Mouse (Mus musculus): ENCODE data around the gene Efna1. TPM values are rescaled to one million over a fixed set of nuclear protein-coding genes. Genes with fewer than 3 reads are reported as not detected.

The Efna1 gene
- polyA plus RNA-seq, 1 experiment: 36.7 TPM

DNA sequence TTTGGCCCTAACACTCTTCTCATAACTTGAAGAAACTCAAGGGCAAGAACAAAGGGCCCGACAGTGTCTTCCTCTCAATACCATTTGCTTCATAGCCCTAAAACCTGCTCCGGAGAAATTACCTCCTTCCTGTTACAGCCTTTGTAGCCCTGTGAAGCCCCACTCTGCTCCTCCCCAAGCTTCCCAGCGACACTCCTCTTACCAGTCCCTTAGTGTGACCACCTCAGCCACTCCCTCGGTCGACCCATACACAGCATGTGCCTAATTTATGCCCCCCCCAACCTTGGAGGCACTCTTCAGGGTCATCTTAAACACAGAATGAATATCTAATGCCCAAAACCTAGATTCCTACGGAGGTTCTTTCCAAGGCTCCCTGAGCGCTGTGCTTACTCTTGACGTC lies 2.3 kb downstream of the Efna1 start:
- no peak for DNase-seq (ENCODE audit: low read depth)

GRCm38 (mm10) chr3:89278107-89278506 lies 2.8 kb downstream of the Efna1 start:
- DNase-seq (ENCODE audit: low read depth): no peak

GRCm38 (mm10) chr3:89277281-89278021 lies 3.5 kb downstream of the Efna1 start:
- DNase-seq (ENCODE audit: low read depth): peak; percentile 63

- DNase-seq (ENCODE audit: low read depth): no peak
These were observed 4.9 kb downstream of the Efna1 start for GRCm38 (mm10) chr3:89276061-89276460.

GRCm38 (mm10) chr3:89271760-89272159 lies 9.2 kb downstream of the Efna1 start:
- DNase-seq (ENCODE audit: low read depth): no peak

DNA sequence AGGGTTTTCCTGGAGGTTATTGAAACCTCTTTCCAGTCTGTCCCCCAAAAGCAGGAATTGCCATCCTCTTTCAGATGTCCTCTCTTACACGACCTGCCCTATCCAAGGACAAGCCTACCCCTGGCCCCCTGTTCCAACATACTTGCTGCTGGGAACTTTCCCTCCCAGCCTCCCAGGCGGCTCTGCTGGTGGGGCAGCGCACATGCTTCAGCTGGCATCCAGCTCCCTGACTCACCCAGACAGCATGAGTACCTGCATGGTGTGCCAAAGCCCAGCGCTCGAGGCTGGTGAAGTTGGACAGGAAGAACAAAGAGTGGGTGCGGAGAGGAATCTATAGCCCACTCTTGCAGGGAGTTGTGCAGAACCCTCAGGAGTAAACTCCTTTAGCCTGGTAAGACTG lies 10.1 kb downstream of the Efna1 start:
- DNase-seq (ENCODE audit: low read depth): peak; percentile 86

DNA sequence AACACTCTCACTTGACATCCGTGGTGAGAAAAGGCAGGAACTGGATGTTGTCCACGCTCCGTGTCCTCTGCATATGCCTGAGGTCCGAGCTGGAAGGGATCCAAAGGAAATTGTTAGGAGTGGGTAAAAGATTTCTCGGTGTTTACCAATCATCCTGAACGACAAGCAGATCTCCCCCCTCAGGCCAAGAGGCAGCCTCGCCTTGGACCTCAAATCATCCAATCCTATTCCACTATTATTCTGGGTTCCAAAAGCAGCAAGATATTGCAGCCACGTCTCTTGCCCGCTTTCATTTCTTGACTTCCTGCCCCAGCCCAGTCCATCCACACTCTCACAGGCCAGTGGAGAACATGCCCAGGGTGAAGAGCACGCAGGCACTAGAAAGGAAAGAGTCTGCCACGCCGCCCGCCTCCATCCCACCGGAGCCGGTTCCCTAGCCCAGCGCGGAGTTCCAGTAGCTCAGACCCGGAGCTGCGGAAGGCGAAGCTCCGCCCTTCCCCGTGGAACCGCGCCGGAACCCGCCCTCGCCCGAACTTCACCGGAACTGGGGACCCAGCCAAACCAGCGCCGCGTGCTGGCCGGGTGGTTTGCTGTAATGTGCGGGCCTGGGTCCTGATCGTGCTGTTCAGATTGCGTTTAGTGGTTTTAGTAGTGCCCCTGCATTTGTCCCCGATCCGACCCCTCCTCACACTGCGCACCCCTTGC lies 10.7 kb downstream of the Efna1 start, which contains the start of gene Slc50a1:
TSS of gene Slc50a1 (minus strand) at position 520 of the 705 bp plus-strand sequence.
- no peak for DNase-seq (ENCODE audit: low read depth)

- DNase-seq (ENCODE audit: low read depth): no peak
These were observed 12.0 kb downstream of the Efna1 start for GRCm38 (mm10) chr3:89268916-89269315.

DNA sequence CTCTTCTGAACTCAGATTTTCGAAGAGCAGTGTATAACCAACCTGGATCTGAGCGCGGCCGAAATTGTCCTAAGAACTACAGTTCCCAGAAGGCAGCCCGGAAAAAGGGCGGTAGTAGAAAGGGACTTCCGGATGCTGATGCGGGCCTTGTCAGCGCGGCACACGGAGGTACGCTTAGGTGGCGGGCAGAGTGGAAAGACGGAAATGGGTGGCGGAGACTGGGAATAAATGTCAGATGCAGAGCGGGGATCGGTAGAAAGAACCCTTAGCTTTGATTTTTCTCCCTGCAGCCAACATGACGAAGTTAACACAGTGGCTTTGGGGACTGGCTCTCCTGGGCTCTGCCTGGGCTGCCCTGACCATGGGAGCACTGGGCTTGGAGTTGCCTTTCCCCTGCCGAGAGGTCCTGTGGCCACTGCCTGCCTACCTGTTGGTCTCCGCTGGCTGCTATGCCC lies 14.5 kb downstream of the Efna1 start:
- DNase-seq (ENCODE audit: low read depth): peak; percentile 27

GRCm38 (mm10) chr3:89262417-89262816 lies 18.5 kb downstream of the Efna1 start:
- DNase-seq (ENCODE audit: low read depth): no peak

DNA sequence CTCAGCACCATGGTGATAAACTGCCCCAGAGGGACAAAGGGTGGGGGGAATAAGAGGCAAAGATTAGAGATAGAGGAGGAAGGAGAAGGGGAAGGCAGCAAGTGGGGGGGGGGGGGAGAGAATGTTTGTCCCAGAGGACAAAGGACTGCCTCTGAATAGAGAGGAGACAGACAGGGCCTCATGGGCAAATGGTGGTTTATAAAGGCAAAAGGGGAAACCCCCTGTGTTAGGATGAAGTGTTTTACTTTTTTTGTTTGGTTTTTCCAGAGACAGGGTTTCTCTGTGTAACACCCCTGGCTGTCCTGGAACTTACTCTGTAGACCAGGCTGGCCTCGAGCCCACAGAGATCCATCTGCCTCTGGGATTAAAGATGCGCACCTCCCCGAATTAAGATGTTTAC lies 20.7 kb downstream of the Efna1 start:
- no peak for DNase-seq (ENCODE audit: low read depth)

- DNase-seq (ENCODE audit: low read depth): no peak
These were observed 21.9 kb downstream of the Efna1 start, which contains the start of gene Dpm3 for GRCm38 (mm10) chr3:89259076-89259475. TSS of gene Dpm3 (plus strand) at chr3:89259358.

DNA sequence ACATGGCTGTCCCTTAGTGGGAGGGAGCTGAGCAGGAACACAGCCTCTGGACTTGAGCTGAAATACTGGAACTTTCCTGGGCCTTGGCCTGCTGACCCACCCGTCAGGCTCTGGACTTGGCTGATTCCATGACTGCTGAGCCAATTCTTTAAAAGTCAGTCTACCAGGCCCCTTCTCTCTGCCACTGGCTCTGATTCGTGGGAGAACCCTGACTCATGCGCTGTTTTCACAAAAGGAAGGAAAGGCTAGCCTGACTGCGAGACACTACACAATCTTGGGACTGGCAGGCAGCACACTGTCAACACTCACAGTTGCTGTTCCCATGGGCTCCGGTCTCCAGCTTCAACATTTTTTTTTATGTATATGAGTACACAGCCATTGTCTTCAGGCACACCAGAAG lies 24.8 kb downstream of the Efna1 start:
- DNase-seq (ENCODE audit: low read depth): no peak

GRCm38 (mm10) chr3:89254994-89255393 lies 25.9 kb downstream of the Efna1 start:
- no peak for DNase-seq (ENCODE audit: low read depth)

GRCm38 (mm10) chr3:89251365-89251895 lies 29.5 kb downstream of the Efna1 start:
- DNase-seq (ENCODE audit: low read depth): no peak

DNA sequence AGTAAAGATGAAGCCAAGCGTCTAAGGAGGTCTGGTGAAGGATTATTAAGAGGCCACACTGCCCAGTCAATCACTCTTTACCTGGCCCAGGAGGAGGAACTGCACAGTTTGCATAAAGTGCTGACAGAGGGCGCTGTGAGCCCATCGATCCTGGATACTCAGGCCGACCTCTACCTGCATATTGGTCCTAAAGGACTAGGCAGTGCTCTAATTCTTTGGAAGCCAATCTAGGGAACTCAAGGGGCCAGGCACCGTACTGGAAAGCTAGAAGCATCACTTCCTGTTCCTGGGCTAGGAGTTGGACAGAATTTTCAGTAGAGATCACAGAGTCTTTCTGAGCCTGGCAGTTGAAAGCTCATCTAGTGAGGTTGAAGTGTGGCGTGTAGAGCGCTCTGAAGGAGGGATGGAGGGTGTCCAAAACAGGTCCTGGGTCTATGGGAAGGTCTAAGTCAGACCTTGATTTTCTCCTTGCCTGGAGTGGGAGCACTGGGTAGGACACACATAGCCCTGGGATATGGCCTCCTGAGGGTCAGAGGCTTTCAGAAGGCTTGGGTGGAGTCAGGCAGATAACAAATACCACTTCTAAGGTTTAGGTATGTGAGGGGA lies 30.4 kb downstream of the Efna1 start:
- DNase-seq (ENCODE audit: low read depth): no peak

DNA sequence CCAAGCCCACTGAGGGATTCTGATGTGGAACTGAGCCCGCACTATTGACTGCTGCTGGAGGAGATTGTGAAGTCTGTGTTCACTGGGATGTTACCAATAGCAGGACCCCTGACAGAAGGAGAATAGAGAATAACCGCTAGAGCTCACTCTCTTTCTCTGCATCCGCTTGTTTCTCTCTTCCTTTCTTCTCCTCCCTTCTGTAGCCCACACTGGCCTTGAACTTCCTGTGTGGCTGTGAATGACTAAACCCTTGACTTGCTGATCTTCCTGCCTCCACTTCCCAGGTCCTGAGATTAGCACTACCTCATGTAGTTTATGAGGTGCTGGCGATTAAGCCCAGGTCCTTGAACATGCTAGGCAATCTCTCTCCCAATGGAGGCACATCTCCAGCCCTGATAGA lies 33.5 kb downstream of the Efna1 start:
- no peak for DNase-seq (ENCODE audit: low read depth)

DNA sequence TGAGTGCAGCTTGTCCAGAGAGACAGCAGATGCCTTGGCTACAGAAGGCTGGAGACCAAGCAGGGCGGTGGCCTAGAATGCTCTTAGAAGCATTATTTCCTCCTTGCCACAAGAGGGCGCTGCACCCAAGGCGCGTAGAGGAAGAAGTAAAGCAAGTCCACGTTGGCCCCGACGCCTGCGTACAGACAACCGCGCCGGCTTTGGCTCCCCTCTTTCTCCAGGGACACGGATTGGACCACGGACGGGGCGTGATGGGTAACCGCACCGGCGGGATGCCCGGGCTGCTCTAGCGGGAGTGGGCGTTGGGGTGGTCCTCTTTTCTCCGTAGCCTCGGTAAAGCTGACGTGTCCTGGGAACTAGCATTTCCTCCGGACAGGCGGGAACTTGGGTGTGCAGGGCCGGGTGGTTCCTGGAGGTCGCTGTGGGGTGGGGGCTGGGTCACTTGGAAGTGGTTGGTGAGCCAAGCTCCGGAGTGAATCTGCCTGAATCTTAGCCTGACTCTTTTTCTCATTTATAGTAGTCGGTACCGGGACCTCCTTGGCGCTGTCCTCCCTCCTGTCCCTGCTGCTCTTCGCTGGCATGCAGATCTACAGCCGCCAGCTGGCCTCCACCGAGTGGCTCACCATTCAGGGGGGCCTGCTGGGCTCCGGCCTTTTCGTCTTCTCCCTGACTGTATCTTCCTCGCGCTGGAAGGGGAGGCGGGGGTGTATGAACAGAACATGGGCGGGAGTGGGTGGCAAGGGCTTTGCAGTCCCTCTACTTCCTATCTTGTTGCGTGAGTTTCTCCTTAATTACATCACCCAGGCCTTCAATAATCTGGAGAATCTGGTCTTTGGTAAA lies 34.5 kb downstream of the Efna1 start, which contains the start of gene Trim46:
TSS of gene Trim46 (minus strand) at position 49 of the 840 bp plus-strand sequence.
- DNase-seq (ENCODE audit: low read depth): no peak

- no peak for DNase-seq (ENCODE audit: low read depth)
These were observed 35.2 kb downstream of the Efna1 start, which contains the start of gene Krtcap2 for GRCm38 (mm10) chr3:89245688-89246171. TSS of gene Krtcap2 (plus strand) at chr3:89245966.

DNA sequence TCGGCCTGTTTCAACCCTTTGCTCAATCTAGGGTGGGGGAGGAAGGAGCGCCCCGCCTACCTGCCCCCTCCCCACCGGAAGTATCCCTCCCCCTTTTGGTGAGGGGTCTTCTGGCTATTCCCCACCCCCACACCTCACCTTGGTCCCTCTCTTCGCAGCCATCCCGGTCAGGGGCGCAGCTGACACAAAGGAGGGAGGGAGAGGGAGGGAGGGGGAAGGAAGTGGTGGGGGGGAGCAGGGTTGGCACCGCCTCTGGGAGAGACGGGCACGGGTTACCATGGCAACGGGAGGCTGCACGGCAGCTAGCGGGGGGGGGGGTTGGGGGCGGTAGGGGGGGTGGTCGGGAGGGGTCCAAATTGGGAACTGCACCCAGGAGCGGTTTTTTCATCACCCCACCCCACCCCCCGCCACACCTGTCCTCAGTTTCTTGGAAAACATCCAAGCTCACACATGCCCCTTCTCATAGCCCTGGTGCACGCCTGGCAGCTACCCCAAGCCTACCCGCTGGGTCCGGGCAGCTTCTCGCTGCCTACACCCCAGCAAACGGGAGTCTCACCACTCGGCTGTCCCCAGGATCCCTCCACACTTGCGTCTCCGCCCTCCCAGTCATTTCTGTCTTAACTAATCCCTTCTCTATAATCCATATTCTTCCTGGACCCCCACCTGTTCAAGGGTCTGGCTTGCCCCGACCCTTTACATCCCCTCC lies 35.8 kb downstream of the Efna1 start:
- DNase-seq (ENCODE audit: low read depth): no peak
